Mouse (Mus musculus) C3H10T1/2 (cell line): Measurements from ENCODE around the gene Orai3. TPM values are rescaled to one million over a fixed set of nuclear protein-coding genes. Genes with fewer than 3 reads are reported as not detected.

Source experiments
- polyA plus RNA-seq, 2 experiments: library from polyadenylated mRNA; unstranded; fragments of >200 nt; fragmentation: generic; extraction: Trizol; gene quantifications; one replicate each; pipeline ENCODE4 v1.2.1; 2012; ENCODE audit warnings: missing spikeins in 2 of 2

Gene Orai3
- polyA plus RNA-seq, result 10 to 100 TPM; 15.6 to 39.0 TPM

GRCm38 (mm10) chr7:127769651-127770038 lies at the start of gene Orai3:
Gene Orai3 (plus strand): TSS chr7:127769815.

DNA sequence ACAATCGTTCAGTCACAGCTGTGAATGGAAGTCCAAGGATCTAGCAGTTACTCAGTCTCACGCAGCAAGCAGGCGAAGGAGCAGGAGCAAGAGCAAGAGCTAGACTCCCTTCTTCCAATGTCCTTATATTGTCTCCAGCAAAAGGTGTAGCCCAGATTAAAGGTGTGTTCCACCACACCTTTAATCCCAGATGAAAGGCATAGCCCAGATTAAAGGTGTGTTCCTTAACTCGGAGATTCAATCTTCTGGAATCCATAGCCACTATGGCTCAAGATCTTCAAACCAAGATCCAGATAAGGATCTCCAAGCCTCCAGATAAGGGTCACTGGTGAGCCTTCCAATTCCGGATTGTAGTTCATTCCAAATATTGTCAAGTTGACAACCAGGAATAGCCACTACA lies 37.5 kb upstream of the Orai3 start, which contains the start of gene Ctf2:
Gene Ctf2, minus strand, starts transcription at position 101 of the 400 bp plus-strand sequence.

GRCm38 (mm10) chr7:127744366-127745045 lies 25.1 kb upstream of the Orai3 start, which contains the start of gene Fbxl19:
Gene Fbxl19 (plus strand): TSS chr7:127744543.

DNA sequence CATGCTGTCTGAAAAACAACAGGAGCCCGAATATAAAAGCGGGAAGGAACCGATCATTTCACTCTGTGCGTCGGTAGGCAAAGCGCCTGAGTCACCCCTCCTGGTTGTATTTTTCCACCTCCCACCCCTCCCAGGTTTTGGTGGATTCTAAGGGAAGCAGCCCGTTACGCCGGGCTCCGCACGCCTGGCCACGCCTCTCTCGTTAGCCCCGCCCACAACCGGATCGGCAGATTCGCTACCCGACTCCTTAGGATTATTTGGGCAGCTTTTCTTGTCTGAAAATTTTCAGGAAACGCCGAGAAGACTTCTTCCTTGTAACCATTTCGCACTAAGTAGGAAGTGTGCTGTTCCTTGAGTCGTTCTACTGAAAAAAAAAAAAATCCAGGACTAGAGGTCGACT lies 6.8 kb downstream of the Orai3 start, which contains the start of gene Setd1a:
Gene Setd1a, plus strand, starts transcription at position 245 of the 400 bp plus-strand sequence.

DNA sequence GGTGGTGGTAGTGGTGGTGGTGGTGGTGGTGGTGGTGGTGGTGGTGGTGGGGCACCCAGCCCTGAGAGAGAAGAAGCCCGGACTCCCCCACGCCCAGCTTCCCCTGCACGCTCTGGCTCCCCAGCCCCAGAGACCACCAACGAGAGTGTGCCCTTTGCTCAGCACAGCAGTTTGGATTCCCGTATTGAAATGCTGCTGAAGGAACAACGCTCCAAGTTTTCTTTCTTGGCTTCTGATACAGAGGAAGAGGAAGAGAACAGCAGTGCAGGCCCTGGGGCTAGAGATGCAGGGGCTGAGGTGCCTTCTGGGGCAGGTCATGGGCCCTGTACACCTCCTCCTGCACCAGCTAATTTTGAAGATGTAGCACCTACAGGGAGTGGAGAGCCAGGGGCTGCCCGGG lies 15.7 kb downstream of the Orai3 start, which contains the start of gene Gm49388:
Gene Gm49388, plus strand, starts transcription at position 301 of the 400 bp plus-strand sequence.

DNA sequence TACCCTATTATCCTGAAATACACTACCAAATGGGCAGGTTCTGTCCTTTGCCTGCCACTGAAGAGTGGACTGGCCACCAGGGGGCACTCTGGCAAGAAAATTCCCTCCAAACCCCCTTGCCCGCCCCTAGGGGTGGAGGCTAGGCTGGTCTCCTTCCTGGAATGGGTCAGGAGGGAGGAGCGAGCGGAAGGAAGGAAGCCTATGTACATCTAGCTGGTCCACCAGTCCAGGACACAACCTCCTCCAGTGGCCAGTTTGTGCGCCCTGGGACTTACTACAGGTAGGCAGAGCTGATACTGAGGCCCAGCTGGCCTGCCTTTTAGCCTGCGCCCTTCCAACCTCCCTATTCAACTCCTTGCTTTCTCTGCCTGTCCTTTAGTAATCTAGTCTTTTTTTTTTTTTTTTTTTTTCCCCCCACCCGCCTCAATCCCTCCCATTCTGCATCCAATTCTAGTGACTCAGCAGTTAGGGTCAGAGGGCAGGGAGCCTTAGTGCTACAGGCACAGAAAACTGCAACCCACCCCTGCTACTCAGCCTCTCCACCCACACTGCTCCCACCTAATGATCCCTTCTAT lies 30.9 kb downstream of the Orai3 start, which contains the start of gene Hsd3b7:
Gene Hsd3b7, plus strand, starts transcription at position 170 of the 575 bp plus-strand sequence.

DNA sequence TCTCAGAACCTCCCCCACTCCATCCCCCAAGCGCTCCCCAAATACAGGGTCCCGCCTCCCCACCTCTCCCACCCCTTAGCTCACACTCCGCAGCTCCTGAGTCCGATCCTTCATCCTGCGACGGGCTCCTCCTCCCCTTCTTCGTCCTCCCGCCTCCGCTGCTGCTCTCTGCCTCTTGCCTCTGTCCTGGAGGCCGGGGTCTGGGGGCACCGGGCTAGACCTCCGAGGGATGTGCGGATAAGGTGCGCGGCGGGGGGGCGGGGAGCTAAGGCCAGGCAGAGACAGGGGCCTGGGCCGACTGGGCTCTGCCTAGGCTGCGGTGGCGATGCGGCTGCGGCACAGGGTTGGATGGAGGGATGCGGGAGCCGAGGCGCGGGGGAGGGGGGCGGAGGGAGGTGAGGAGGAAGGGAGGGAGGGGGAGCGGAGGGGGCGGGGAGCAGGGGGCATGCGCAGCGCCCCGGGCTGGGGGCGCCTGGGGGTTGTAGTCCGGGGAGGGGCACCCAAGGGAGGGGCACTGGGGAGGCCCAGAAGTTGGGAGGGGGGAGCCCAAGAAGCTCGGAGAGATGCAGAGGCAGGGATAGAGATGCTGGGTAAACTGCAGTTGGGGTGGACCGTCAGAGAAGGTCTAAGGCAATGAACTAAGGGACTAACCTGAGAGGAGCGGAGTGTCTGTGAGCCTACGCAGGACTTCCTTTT lies 54.7 kb downstream of the Orai3 start, which contains the start of the genes Stx4a and Stx1b:
Gene Stx4a, plus strand, starts transcription at position 119 of the 696 bp plus-strand sequence.
Gene Stx1b, minus strand, starts transcription at position 374 of the 696 bp plus-strand sequence.

Other genes with a start within 250 kb of the Orai3 start
- gene Tmem265, start 208.4 kb upstream of the Orai3 start, polyA plus RNA-seq, result 1 to 10 TPM; 1.6 to 2.0 TPM
- 10 to 100 TPM; 18.5 to 31.4 TPM for gene Phkg2, start 196.5 kb upstream of the Orai3 start, polyA plus RNA-seq
- gene Ccdc189, start 181.2 kb upstream of the Orai3 start, polyA plus RNA-seq, result 10 to 100 TPM in 1 of 2 experiments, 1 to 10 TPM in 1; 7.1 to 20.8 TPM
- 10 to 100 TPM; 15.9 to 30.7 TPM for gene Rnf40, start 181.0 kb upstream of the Orai3 start, polyA plus RNA-seq
- gene Zfp629, start 154.0 kb upstream of the Orai3 start, polyA plus RNA-seq, result 1 to 10 TPM; 1.2 to 8.7 TPM
- gene Bcl7c, start 60.9 kb upstream of the Orai3 start, polyA plus RNA-seq, result 100 to 1,000 TPM; 142 to 241 TPM
- 10 to 100 TPM in 1 of 2 experiments, 1 to 10 TPM in 1; 4.2 to 26.0 TPM for gene Ctf1, start 57.1 kb upstream of the Orai3 start, polyA plus RNA-seq
- under 1 TPM; 0.08 to 0.22 TPM for gene Ctf2, start 37.6 kb upstream of the Orai3 start, polyA plus RNA-seq
- 10 to 100 TPM; 15.7 to 19.4 TPM for gene Fbxl19, start 25.3 kb upstream of the Orai3 start, polyA plus RNA-seq
- gene Setd1a, start 6.9 kb downstream of the Orai3 start, polyA plus RNA-seq, result 10 to 100 TPM in 1 of 2 experiments, 1 to 10 TPM in 1; 5.5 to 15.8 TPM
- under 1 TPM in 1 of 2 experiments, not detected in 1; 0.13 TPM for gene Gm49388, start 15.8 kb downstream of the Orai3 start, polyA plus RNA-seq
- gene Hsd3b7, start 30.8 kb downstream of the Orai3 start, polyA plus RNA-seq, result 10 to 100 TPM in 1 of 2 experiments, 1 to 10 TPM in 1; 9.4 to 28.8 TPM
- gene Stx4a, start 54.5 kb downstream of the Orai3 start, polyA plus RNA-seq, result 10 to 100 TPM; 23.3 to 77.8 TPM
- under 1 TPM in 1 of 2 experiments, not detected in 1; 0.35 TPM for gene Stx1b, start 54.7 kb downstream of the Orai3 start, polyA plus RNA-seq
- gene Zfp646, start 106.4 kb downstream of the Orai3 start, polyA plus RNA-seq, result 10 to 100 TPM in 1 of 2 experiments, 1 to 10 TPM in 1; 2.0 to 13.2 TPM
- 10 to 100 TPM; 10.9 to 12.1 TPM for gene Zfp668, start 107.0 kb downstream of the Orai3 start, polyA plus RNA-seq
- gene Prss53, start 121.2 kb downstream of the Orai3 start, polyA plus RNA-seq, result 1 to 10 TPM in 1 of 2 experiments, under 1 TPM in 1; 0.22 to 2.9 TPM
- not detected for gene Gm21974, start 125.6 kb downstream of the Orai3 start, polyA plus RNA-seq
- 100 to 1,000 TPM in 1 of 2 experiments, 10 to 100 TPM in 1; 75.2 to 309 TPM for gene Vkorc1, start 125.8 kb downstream of the Orai3 start, polyA plus RNA-seq
- gene Bckdk, start 134.3 kb downstream of the Orai3 start, polyA plus RNA-seq, result 10 to 100 TPM; 53.8 to 95.6 TPM
- 10 to 100 TPM in 1 of 2 experiments, 1 to 10 TPM in 1; 8.2 to 22.4 TPM for gene Kat8, start 142.7 kb downstream of the Orai3 start, polyA plus RNA-seq
- under 1 TPM in 1 of 2 experiments, not detected in 1; 0.05 TPM for gene Prss8, start 160.3 kb downstream of the Orai3 start, polyA plus RNA-seq
- 10 to 100 TPM in 1 of 2 experiments, 1 to 10 TPM in 1; 4.6 to 11.2 TPM for gene Prss36, start 176.9 kb downstream of the Orai3 start, polyA plus RNA-seq
- 100 to 1,000 TPM; 140 to 298 TPM for gene Fus, start 197.6 kb downstream of the Orai3 start, polyA plus RNA-seq
- gene Pycard, start 224.1 kb downstream of the Orai3 start, polyA plus RNA-seq, result under 1 TPM; 0.01 to 0.28 TPM
- under 1 TPM; 0.02 to 0.72 TPM for gene Trim72, start 234.1 kb downstream of the Orai3 start, polyA plus RNA-seq